Mouse (Mus musculus) MEL (cell line): ENCODE measurements around the gene Slc25a23. TPM values are rescaled to one million over a fixed set of nuclear protein-coding genes. Genes with fewer than 3 reads are reported as not detected.

Experiments used
- DNase-seq: peaks from one replicate; pipeline ENCODE4 v3.0.0; 2011; ENCODE audit warnings: low read depth, low spot score
- H3K27ac ChIP-seq: 2 replicates; pipeline ENCODE4 v1.5.1; 2012; ENCODE audit warnings: low read depth, mild to moderate bottlenecking, control low read depth, low read length, moderate library complexity; ENCODE audit not compliant: control insufficient read depth
- H3K27me3 ChIP-seq, 2 experiments: fragments of 150-350 bp in 1 of 2; sonication (generic) in 1 of 2; 2 replicates each; pipeline ENCODE4 v1.6.1; 2012; ENCODE audit warnings: low read length in 2 of 2, mild to moderate bottlenecking in 2 of 2, improper control_type of control experiment in 1 of 2, moderate library complexity in 1 of 2; ENCODE audit not compliant: insufficient read depth in 2 of 2, control insufficient read depth in 1 of 2
- H3K36me3 ChIP-seq, 2 experiments: 2 replicates each; pipeline ENCODE4 v1.6.1; 2012 to 2014; ENCODE audit warnings: low read length in 2 of 2, improper control_type of control experiment in 1 of 2, inconsistent platforms in 1 of 2, mild to moderate bottlenecking in 1 of 2; ENCODE audit not compliant: insufficient read depth in 2 of 2, control insufficient read depth in 1 of 2
- H3K4me1 ChIP-seq, 2 experiments: fragments of 150-350 bp in 1 of 2; sonication (generic) in 1 of 2; 2 replicates each; pipeline ENCODE4 v1.6.1; 2012; ENCODE audit warnings: low read length in 2 of 2, improper control_type of control experiment in 1 of 2, mild to moderate bottlenecking in 1 of 2; ENCODE audit not compliant: insufficient read depth in 2 of 2, control insufficient read depth in 1 of 2
- H3K4me3 ChIP-seq, 2 experiments: fragments of 150-350 bp in 1 of 2; sonication (generic) in 1 of 2; 2 replicates each; pipeline ENCODE4 v1.5.1; 2012; ENCODE audit warnings: low read depth in 2 of 2, low read length in 2 of 2, mild to moderate bottlenecking in 2 of 2, moderate library complexity in 2 of 2, control low read depth in 1 of 2, improper control_type of control experiment in 1 of 2; ENCODE audit not compliant: control insufficient read depth in 1 of 2, insufficient read depth in 1 of 2
- H3K79me2 ChIP-seq: 2 replicates; pipeline ENCODE4 v1.6.1; 2012; ENCODE audit warnings: mild to moderate bottlenecking, low read length, moderate library complexity; ENCODE audit not compliant: control insufficient read depth, poor library complexity, insufficient read depth
- H3K9ac ChIP-seq: 2 replicates; pipeline ENCODE4 v1.6.1; 2012; ENCODE audit warnings: low read depth, mild to moderate bottlenecking, control low read depth, low read length, moderate library complexity; ENCODE audit not compliant: control insufficient read depth, poor library complexity, severe bottlenecking
- H3K9me3 ChIP-seq: fragments of 150-350 bp; sonication (generic); replicated peaks from 2 replicates; pipeline ENCODE4 v1.6.1; 2012; ENCODE audit warnings: mild to moderate bottlenecking, low read length, improper control_type of control experiment, moderate library complexity; ENCODE audit not compliant: insufficient read depth
- POLR2AphosphoS2 ChIP-seq: IDR thresholded peaks from 2 replicates; pipeline ENCODE4 v1.6.1; 2011; ENCODE audit warnings: low read length, improper control_type of control experiment
- ZNF384 ChIP-seq: IDR thresholded peaks from 2 replicates; pipeline ENCODE4 v1.6.1; 2012; ENCODE audit warnings: low read depth, mild to moderate bottlenecking, inconsistent platforms, low read length, improper control_type of control experiment
- polyA plus RNA-seq, 2 experiments: library from polyadenylated mRNA; stranded (reverse) in 1 of 2; unstranded in 1 of 2; fragments of >175 nt in 1 of 2; fragments of >200 nt in 1 of 2; gene quantifications; 2 replicates each; pipeline versions ENCODE4 v1.2.1 to v1.2.4; 2012; ENCODE audit warnings: low replicate concordance in 2 of 2, low read depth in 1 of 2; ENCODE audit not compliant: insufficient read length in 2 of 2, insufficient read depth in 1 of 2, missing spikeins in 1 of 2
- total RNA-seq: library from RNA; depleted of rRNA; stranded (reverse); fragments of 300-350 nt; gene quantifications from 2 replicates; pipeline ENCODE4 v1.2.3, GENCODE M21; 2012; rRNA removed

Gene Slc25a23
- total and polyA plus RNA-seq, 3 experiments: 4.9 to 60.8 TPM; not detected in 1

- no peak for DNase-seq
- 0 out of 2 replicates have a peak, but pooled peaks have one; percentile 7 for TF ChIP-seq ZNF384
- no peak for TF ChIP-seq POLR2AphosphoS2
- Histone ChIP-seq H3K4me1 (peaks cover 0 to 19% of the 10 kb centered on the region in 2 experiments; a peak in 2 of 4 replicates), H3K79me2 (peaks cover 17% of the 10 kb centered on the region), H3K9me3 (no peaks in the 10 kb centered on the region), H3K9ac (no peak overlapping the region), H3K4me3 (no peak overlapping the region), H3K27me3 (no peaks in the 10 kb centered on the region), H3K27ac (no peak overlapping the region), H3K36me3 (peaks cover 2 to 8% of the 10 kb centered on the region in 2 experiments)
Observed at GRCm38 (mm10) chr17:56995046-56995445, 64.6 kb downstream of the Slc25a23 start.

Other genes with a start within 250 kb of the Slc25a23 start
- 7.5 and 8.7 TPM in 2 replicates for gene Rfx2, start 228.8 kb downstream of the Slc25a23 start, total RNA-seq
- 10 to 100 TPM in 1 of 2 experiments, not detected in 1; 29.2 TPM for gene Rfx2, start 228.8 kb downstream of the Slc25a23 start, polyA plus RNA-seq
- not detected in 2 replicates for gene Acsbg2, start 185.4 kb downstream of the Slc25a23 start, total RNA-seq
- gene Acsbg2, start 185.4 kb downstream of the Slc25a23 start, polyA plus RNA-seq: not detected
- gene 1700061G19Rik, start 184.4 kb downstream of the Slc25a23 start, total RNA-seq: 0.26 and 0.27 TPM in 2 replicates
- gene 1700061G19Rik, start 184.4 kb downstream of the Slc25a23 start, polyA plus RNA-seq: under 1 TPM in 1 of 2 experiments, not detected in 1; 0.68 TPM
- 21.7 and 25.0 TPM in 2 replicates for gene Mllt1, start 124.4 kb downstream of the Slc25a23 start, total RNA-seq
- 10 to 100 TPM in 1 of 2 experiments, not detected in 1; 63.0 TPM for gene Mllt1, start 124.4 kb downstream of the Slc25a23 start, polyA plus RNA-seq
- not detected in 2 replicates for gene Acer1, start 77.7 kb downstream of the Slc25a23 start, total RNA-seq
- gene Acer1, start 77.7 kb downstream of the Slc25a23 start, polyA plus RNA-seq: under 1 TPM in 1 of 2 experiments, not detected in 1; 0.03 TPM
- 177 TPM in 2 replicates for gene Clpp, start 69.6 kb downstream of the Slc25a23 start, total RNA-seq
- gene Clpp, start 69.6 kb downstream of the Slc25a23 start, polyA plus RNA-seq: 100 to 1,000 TPM in 1 of 2 experiments, not detected in 1; 178 TPM
- 22.5 and 26.4 TPM in 2 replicates for gene Alkbh7, start 62.5 kb downstream of the Slc25a23 start, total RNA-seq
- 10 to 100 TPM in 1 of 2 experiments, not detected in 1; 18.9 TPM for gene Alkbh7, start 62.5 kb downstream of the Slc25a23 start, polyA plus RNA-seq
- not detected in 2 replicates for gene Pspn, start 59.8 kb downstream of the Slc25a23 start, total RNA-seq
- gene Pspn, start 59.8 kb downstream of the Slc25a23 start, polyA plus RNA-seq: 1 to 10 TPM in 1 of 2 experiments, not detected in 1; 1.0 TPM
- gene Gtf2f1, start 48.6 kb downstream of the Slc25a23 start, total RNA-seq: 116 and 145 TPM in 2 replicates
- 100 to 1,000 TPM in 1 of 2 experiments, not detected in 1; 171 TPM for gene Gtf2f1, start 48.6 kb downstream of the Slc25a23 start, polyA plus RNA-seq
- gene Gm17949, start 48.4 kb downstream of the Slc25a23 start, total RNA-seq: 0.08 TPM in 1 of 2 replicates, not detected in the other
- under 1 TPM in 1 of 2 experiments, not detected in 1; 0.13 TPM for gene Gm17949, start 48.4 kb downstream of the Slc25a23 start, polyA plus RNA-seq
- gene Khsrp, start 28.3 kb downstream of the Slc25a23 start, total RNA-seq: 89.3 and 104 TPM in 2 replicates
- gene Khsrp, start 28.3 kb downstream of the Slc25a23 start, polyA plus RNA-seq: 100 to 1,000 TPM; 125 to 157 TPM
- gene Slc25a41, start 18.2 kb downstream of the Slc25a23 start, total RNA-seq: 0.08 and 0.13 TPM in 2 replicates
- gene Slc25a41, start 18.2 kb downstream of the Slc25a23 start, polyA plus RNA-seq: under 1 TPM in 1 of 2 experiments, not detected in 1; 0.15 TPM
- not detected in 2 replicates for gene Crb3, start 758 bp downstream of the Slc25a23 start, total RNA-seq
- gene Crb3, start 758 bp downstream of the Slc25a23 start, polyA plus RNA-seq: under 1 TPM in 1 of 2 experiments, not detected in 1; 0.19 TPM
- 3.2 and 3.8 TPM in 2 replicates for gene Dennd1c, start 18.7 kb upstream of the Slc25a23 start, total RNA-seq
- gene Dennd1c, start 18.7 kb upstream of the Slc25a23 start, polyA plus RNA-seq: 10 to 100 TPM in 1 of 2 experiments, not detected in 1; 20.7 TPM
- 0.35 and 0.62 TPM in 2 replicates for gene Tubb4a, start 27.9 kb upstream of the Slc25a23 start, total RNA-seq
- 1 to 10 TPM in 1 of 2 experiments, not detected in 1; 6.4 TPM for gene Tubb4a, start 27.9 kb upstream of the Slc25a23 start, polyA plus RNA-seq
- 2.0 and 2.5 TPM in 2 replicates for gene Tnfsf9, start 45.5 kb upstream of the Slc25a23 start, total RNA-seq
- gene Tnfsf9, start 45.5 kb upstream of the Slc25a23 start, polyA plus RNA-seq: 1 to 10 TPM in 1 of 2 experiments, not detected in 1; 3.4 TPM
- not detected in 2 replicates for gene Cd70, start 89.9 kb upstream of the Slc25a23 start, total RNA-seq
- not detected for gene Cd70, start 89.9 kb upstream of the Slc25a23 start, polyA plus RNA-seq
- gene Tnfsf14, start 134.3 kb upstream of the Slc25a23 start, total RNA-seq: not detected in 2 replicates
- gene Tnfsf14, start 134.3 kb upstream of the Slc25a23 start, polyA plus RNA-seq: not detected
- 0.35 and 0.59 TPM in 2 replicates for gene C3, start 168.3 kb upstream of the Slc25a23 start, total RNA-seq
- 1 to 10 TPM in 1 of 2 experiments, not detected in 1; 3.2 TPM for gene C3, start 168.3 kb upstream of the Slc25a23 start, polyA plus RNA-seq
- gene Gpr108, start 188.6 kb upstream of the Slc25a23 start, total RNA-seq: 21.8 and 22.1 TPM in 2 replicates
- gene Gpr108, start 188.6 kb upstream of the Slc25a23 start, polyA plus RNA-seq: 10 to 100 TPM in 1 of 2 experiments, not detected in 1; 35.9 TPM
- gene Trip10, start 189.6 kb upstream of the Slc25a23 start, total RNA-seq: 8.9 and 10.9 TPM in 2 replicates
- gene Trip10, start 189.6 kb upstream of the Slc25a23 start, polyA plus RNA-seq: 10 to 100 TPM in 1 of 2 experiments, not detected in 1; 20.8 TPM
- 81.8 and 86.7 TPM in 2 replicates for gene Vav1, start 219.2 kb upstream of the Slc25a23 start, total RNA-seq
- gene Vav1, start 219.2 kb upstream of the Slc25a23 start, polyA plus RNA-seq: 10 to 100 TPM in 1 of 2 experiments, not detected in 1; 99.6 TPM